Mouse (Mus musculus): ENCODE measurements around the gene Zc3h13.

GRCm38 (mm10) chr14:75237096-75237495 lies 47.1 kb upstream of the Zc3h13 start:
- TF ChIP-seq CTCF (conservative IDR thresholded peaks at IDR 0.05; ENCODE audit: low read length) (no peak), NANOG (IDR thresholded peaks at IDR 0.05; ENCODE audit: borderline replicate concordance, low read length) (no peak)
